Mouse (Mus musculus) spleen, adult 2 months (tissue): ENCODE measurements at regions not wholly inside any gene's neighbourhood (a gene's known extent, or its start where the extent isn't known, plus 50 kb on each side); places are given as distances from the start of the nearest gene placed in this dataset.
"Not testable (repeated sequence)": the region's sequence is repeated elsewhere in the genome, so short reads cannot be mapped to it uniquely, and the experiment has no call there.

ENCODE experiments used
- DNase-seq, 2 experiments: peaks; one replicate each; pipeline versions ENCODE4 v3.0.0 to v3.0.0-alpha.2; 2012 to 2021; ENCODE audit warnings: low spot score in 2 of 2, low read depth in 1 of 2
- H3K27ac ChIP-seq: fragments of 200-500 bp; 2 replicates; pipeline ENCODE4 v1.5.1; 2012; ENCODE audit warnings: low read length, inconsistent platforms; ENCODE audit not compliant: insufficient read depth
- H3K27me3 ChIP-seq: fragments of 200-500 bp; 2 replicates; pipeline ENCODE4 v1.6.1; 2012; ENCODE audit warnings: mild to moderate bottlenecking, moderate library complexity, low read length, inconsistent platforms; ENCODE audit not compliant: control insufficient read depth, insufficient read depth
- H3K36me3 ChIP-seq: fragments of 200-500 bp; 2 replicates; pipeline ENCODE4 v1.6.1; 2012; ENCODE audit warnings: mild to moderate bottlenecking, low read length, inconsistent platforms; ENCODE audit not compliant: control insufficient read depth, insufficient read depth
- H3K4me1 ChIP-seq: fragments of 200-500 bp; 2 replicates; pipeline ENCODE4 v1.6.1; 2011; ENCODE audit warnings: inconsistent platforms; ENCODE audit not compliant: control insufficient read depth, insufficient read depth, insufficient read length
- H3K4me3 ChIP-seq: fragments of 200-500 bp; 2 replicates; pipeline ENCODE4 v1.5.1; 2011; ENCODE audit warnings: mild to moderate bottlenecking, inconsistent platforms; ENCODE audit not compliant: insufficient read depth, insufficient read length; ENCODE audit errors: extremely low read depth
- CTCF ChIP-seq: fragments of 200-500 bp; IDR thresholded peaks from 2 replicates; pipeline ENCODE4 v1.5.1; 2011; ENCODE audit warnings: mild to moderate bottlenecking, inconsistent platforms; ENCODE audit not compliant: insufficient read depth, insufficient read length, insufficient replicate concordance; ENCODE audit errors: extremely low read depth
- POLR2A ChIP-seq: fragments of 200-500 bp; IDR thresholded peaks from 2 replicates; pipeline ENCODE4 v1.6.1; 2011; ENCODE audit warnings: low read depth, low read length, inconsistent platforms
- WGBS: fragments of 180-500 bp; shearing (Covaris S2); methylation state at CpG from one replicate; pipeline ENCODE4 v1.1.7; 2018; 5-methylcytosine and 5-hydroxymethylcytosine counted together

DNA sequence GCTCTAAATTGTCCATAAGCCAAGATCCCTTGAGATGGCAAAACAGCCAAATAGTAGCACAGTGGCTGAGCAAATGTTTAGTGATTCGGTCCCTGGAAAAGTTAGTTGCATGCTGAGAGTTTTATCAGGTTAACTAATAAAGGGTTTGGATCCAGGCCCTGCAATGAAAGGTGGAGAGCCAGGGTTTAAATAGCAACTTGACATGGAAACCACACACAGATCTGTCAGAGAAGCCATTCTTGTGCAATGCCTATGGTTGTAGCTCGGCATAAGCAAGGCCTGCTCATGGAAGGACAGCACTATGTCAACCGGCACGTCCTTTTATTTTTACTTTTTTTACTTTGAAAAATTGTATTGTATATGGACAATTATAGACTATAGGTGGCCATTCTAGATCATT is 92.3 kb downstream of the Dusp6 start:
- WGBS = 90% methylated on average over 4 of the region's 4 CpGs
- no peak overlapping the region for H3K4me3 ChIP-seq
- H3K4me1 ChIP-seq = peaks cover 8% of the 10 kb centered on the region; the same call in 1 of the 2 replicates
- TF ChIP-seq POLR2A = no peak
- no peak for TF ChIP-seq CTCF
- no peaks in the 10 kb centered on the region for H3K27me3 ChIP-seq
- no peak overlapping the region for H3K27ac ChIP-seq
- no peak for DNase-seq
- no peaks in the 10 kb centered on the region for H3K36me3 ChIP-seq

DNA sequence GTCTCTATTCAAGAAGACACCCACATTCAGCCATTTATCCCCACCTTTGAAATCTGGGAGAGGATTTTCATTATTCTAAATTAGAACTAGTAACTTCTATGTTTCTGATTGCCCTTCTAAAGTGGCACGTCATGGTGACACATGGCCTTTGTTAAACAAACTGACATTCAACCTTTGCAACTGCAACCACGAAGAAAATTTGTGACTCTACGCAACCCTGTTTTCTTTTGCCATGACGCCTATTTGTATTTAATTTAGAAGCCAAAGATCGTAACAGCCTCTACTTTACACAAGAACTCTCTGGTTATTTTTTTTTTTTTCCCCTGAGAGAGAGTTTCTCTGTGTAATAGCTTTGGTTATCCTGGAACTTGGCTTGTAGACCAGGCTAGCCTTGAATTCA is 93.2 kb downstream of the Dusp6 start:
- no peak for DNase-seq
- Histone ChIP-seq H3K4me3 (no peak overlapping the region), H3K36me3 (no peaks in the 10 kb centered on the region), H3K27ac (no peak overlapping the region), H3K27me3 (no peaks in the 10 kb centered on the region), H3K4me1 (peaks cover 8% of the 10 kb centered on the region; the same call in 1 of the 2 replicates)
- WGBS = 90% methylated on average over 5 of the region's 5 CpGs
- TF ChIP-seq POLR2A (no peak), CTCF (no peak)

DNA sequence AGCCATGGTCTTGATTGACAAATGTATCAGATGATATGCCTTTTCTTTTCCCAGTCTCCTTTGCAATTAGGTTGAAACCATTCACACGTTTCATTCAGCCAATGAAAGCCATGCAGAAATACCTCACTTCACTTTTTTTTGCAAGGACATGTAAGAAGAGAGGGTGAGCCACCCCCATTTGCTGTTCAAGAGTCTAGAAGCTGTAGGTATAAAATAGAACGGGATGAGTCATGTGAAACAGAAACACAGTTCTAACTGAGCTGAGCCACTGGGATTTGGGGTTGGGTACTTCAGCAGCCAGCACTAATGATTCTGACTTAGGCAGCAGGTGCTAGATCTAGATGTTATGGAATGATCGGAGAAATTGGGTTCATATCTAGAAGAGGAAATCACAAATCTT is 93.9 kb downstream of the Dusp6 start:
- peaks cover 8% of the 10 kb centered on the region; the same call in 1 of the 2 replicates for H3K4me1 ChIP-seq
- no peak overlapping the region for H3K4me3 ChIP-seq
- no peak overlapping the region for H3K27ac ChIP-seq

DNA sequence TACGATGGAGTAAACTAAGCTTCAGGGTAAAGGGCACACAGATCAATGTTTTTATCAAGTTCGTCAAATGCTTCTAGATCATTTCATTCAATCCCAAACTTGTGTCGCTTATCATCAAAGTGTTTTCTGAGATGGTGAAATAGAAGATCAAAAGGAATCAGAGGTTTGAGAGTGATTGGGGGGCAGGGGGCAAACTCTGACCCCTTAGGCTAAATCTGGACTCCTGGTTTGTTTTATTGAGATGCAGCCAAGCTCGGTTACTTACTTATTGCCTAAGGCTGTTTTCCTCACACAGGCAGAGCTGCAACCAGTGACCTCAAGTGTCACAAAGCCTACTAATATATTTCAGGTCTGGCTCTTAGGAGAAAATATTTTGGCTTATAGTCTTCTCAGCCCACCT is 94.3 kb downstream of the Dusp6 start:
- no peak overlapping the region for H3K27ac ChIP-seq
- H3K4me3 ChIP-seq = no peak overlapping the region
- WGBS = 89% methylated on average over 4 of the region's 4 CpGs

More for the DNA sequence above, 93.9 kb downstream of the Dusp6 start:
- no peaks in the 10 kb centered on the region for H3K27me3 ChIP-seq
- DNase-seq = no peak
- H3K36me3 ChIP-seq = no peaks in the 10 kb centered on the region
- no peak for TF ChIP-seq POLR2A
- WGBS = 77% methylated on average over 3 of the region's 3 CpGs

DNA sequence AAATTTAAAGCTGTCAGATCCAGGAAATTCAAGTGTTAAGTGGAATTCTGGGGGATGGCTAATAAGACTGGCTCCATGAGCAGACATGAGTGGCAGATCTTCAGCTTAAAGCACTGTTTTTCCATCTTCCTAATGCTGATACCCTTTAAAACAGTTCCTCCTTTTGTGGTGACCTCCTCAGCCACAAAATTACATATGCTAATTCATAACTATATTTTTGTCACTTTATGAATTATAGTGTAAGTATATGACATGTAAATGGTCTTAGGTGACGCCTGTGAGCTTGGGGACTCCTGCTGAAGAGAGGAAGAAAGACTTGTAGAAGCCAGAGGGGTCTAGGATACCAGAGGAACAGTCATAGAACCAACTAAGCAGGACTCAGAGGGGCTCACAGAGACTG is 95.2 kb downstream of the Dusp6 start:
- no peak overlapping the region for H3K27ac ChIP-seq
- H3K27me3 ChIP-seq = no peaks in the 10 kb centered on the region
- 26% methylated on average over 1 of the region's 1 CpGs for WGBS
- no peak overlapping the region for H3K4me3 ChIP-seq
- no peak for TF ChIP-seq CTCF
- no peak for TF ChIP-seq POLR2A
- DNase-seq = no peak
- H3K36me3 ChIP-seq = no peaks in the 10 kb centered on the region
- peaks cover 8% of the 10 kb centered on the region; the same call in 1 of the 2 replicates for H3K4me1 ChIP-seq

More for the DNA sequence above, 94.3 kb downstream of the Dusp6 start:
- TF ChIP-seq CTCF = no peak
- TF ChIP-seq POLR2A = no peak
- H3K4me1 ChIP-seq = peaks cover 8% of the 10 kb centered on the region; the same call in 1 of the 2 replicates
- H3K36me3 ChIP-seq = no peaks in the 10 kb centered on the region
- no peak for DNase-seq
- H3K27me3 ChIP-seq = no peaks in the 10 kb centered on the region

DNA sequence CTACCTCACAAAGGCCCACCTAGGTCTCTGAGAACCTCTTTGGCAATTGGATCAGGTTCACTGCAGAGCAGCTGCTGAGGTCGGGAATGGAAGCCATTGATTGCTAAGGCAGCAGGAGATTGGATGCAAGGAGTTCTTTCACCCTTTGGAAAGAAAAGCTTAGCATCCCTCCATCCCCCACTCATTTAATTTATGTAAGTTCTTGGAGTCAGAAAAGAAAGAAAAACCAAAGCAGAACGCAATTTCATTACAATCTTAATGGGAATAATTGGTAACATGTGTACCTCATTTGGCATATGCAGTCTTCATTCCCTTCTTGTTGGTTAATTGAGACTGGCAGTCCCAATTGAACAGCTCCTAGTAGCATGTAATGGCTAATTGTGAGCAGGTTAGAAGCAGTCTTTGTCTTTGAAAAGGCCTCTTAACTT is 96.4 kb downstream of the Dusp6 start:
- no peaks in the 10 kb centered on the region for H3K36me3 ChIP-seq
- TF ChIP-seq CTCF (no peak), POLR2A (no peak)
- H3K4me1 ChIP-seq = peaks cover 4% of the 10 kb centered on the region; the same call in 1 of the 2 replicates
- H3K4me3 ChIP-seq = no peak overlapping the region
- no peak overlapping the region for H3K27ac ChIP-seq
- WGBS = 94% methylated on average over 2 of the region's 2 CpGs
- DNase-seq = no peak
- no peaks in the 10 kb centered on the region for H3K27me3 ChIP-seq

DNA sequence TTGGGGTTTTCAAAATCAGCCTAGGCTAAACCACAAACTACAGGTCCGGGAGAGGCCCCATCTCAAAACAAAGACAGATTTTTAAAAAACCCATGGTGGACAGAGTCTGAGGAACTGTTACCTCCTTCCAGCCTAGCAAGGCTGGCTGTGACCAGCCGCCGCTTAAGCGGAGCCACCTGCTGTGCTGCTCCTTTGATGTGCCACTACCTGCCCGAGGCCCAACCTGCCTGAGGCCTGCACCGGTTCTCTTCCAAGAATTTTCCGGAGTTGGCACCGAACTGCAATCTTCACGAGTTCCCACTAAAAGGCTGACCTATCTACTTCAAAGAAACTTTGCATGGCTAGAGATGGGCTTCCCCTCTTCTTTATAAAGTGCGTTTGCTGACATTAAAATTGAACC is 97.6 kb downstream of the Dusp6 start:
- not testable (repeated sequence) for H3K27me3 ChIP-seq, H3K4me3 ChIP-seq, DNase-seq, H3K27ac ChIP-seq, H3K36me3 ChIP-seq, H3K4me1 ChIP-seq
- whole genome bisulfite sequencing = 76% methylated on average over 10 of the region's 10 CpGs

DNA sequence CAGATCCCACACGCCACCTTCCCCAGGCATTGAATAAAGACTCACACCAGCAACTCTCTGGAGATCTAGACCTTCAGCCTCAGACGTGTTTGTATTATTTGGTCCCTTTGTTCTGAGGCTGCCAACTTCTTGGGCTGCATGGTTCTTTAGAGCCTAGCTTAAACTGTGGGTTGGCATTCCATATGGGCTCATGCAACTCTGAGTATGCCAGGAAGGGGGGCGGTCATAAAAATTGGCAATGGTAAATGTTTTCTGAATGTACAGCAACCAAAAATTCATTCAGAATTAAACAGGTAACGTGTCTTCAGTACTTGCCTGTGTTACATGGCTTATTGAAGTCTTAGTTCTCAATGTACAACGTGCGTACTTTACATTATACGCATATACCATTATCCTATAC is 103.1 kb downstream of the Dusp6 start:
- DNase-seq = no peak
- Histone ChIP-seq H3K4me1 (no peaks in the 10 kb centered on the region), H3K4me3 (no peak overlapping the region), H3K27me3 (no peaks in the 10 kb centered on the region; the same call in 1 of the 2 replicates), H3K36me3 (no peaks in the 10 kb centered on the region), H3K27ac (no peak overlapping the region)
- no peak for TF ChIP-seq POLR2A
- WGBS = 88% methylated on average over 7 of the region's 7 CpGs
